17 mouse cellular contexts compared by ENCODE assay signal in the genomic region with DNA sequence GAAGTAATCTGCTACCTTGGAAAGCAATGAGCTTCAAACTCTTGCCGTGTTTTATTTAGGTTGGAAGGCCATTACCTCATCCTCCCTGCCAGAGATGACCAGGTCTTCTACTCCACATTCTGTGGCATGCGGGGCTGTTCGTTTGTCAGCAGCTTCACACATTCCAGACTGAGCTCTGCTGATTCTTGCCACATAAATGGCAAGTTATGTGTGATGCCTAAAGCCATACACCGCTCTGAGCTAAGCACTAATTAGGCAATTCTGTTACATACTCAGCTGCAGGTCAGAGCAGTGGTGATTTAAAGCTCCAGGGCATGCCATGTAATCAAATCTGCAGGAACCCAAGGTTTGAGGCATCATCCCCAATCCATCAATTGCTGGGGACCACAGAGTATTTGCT.
"Had no signal": no experiment of that assay in that cellular context is flagged by ENCODE, and none has a peak within 500 bp of the region (broad histone marks: within the 10 kb centered on the region; RNA-seq: fewer than 3 reads in every experiment).

No protein-coding gene starts in this region.

- ATAC-seq: liver, postnatal 0 days; lung, postnatal 0 days; midbrain, embryonic 13.5 days; midbrain, embryonic 16.5 days had no signal

- H3K9ac ChIP-seq: liver, embryonic 14.5 days; liver, postnatal 0 days; lung, embryonic 14.5 days; midbrain, embryonic 13.5 days; neural tube, embryonic 15.5 days had no signal

- H3K4me3 ChIP-seq: midbrain, embryonic 10.5 days; midbrain, embryonic 13.5 days; myocyte; neural tube, embryonic 15.5 days had no signal

- DNase-seq: kidney, adult 11 months; kidney, adult 9 months; kidney, postnatal 14 days; kidney, postnatal 4 days; liver, postnatal 0 days; lung, embryonic 14.5 days; thymus, adult 2 months; thymus, postnatal 14 days had no signal

- H3K27ac ChIP-seq: liver, embryonic 14.5 days; macrophage; midbrain, embryonic 10.5 days; midbrain, embryonic 13.5 days; neural tube, embryonic 15.5 days; stomach, postnatal 0 days had no signal

- H3K27me3 ChIP-seq: midbrain, embryonic 13.5 days; neural tube, embryonic 15.5 days had no signal

- H3K36me3 ChIP-seq: midbrain, embryonic 10.5 days; midbrain, embryonic 13.5 days; neural tube, embryonic 15.5 days had no signal

- H3K4me1 ChIP-seq: midbrain, embryonic 10.5 days; midbrain, embryonic 13.5 days; neural tube, embryonic 15.5 days had no signal

- H3K4me2 ChIP-seq: lung, embryonic 14.5 days; midbrain, embryonic 13.5 days; neural tube, embryonic 15.5 days had no signal
